Mouse (Mus musculus) hematopoietic stem cell, adult 5-6 weeks (primary cell): ENCODE measurements around the gene Cyp27b1. TPM values are rescaled to one million over a fixed set of nuclear protein-coding genes. Genes with fewer than 3 reads are reported as not detected.

ENCODE experiments used
- ATAC-seq, 2 experiments: fragments of 125-278 bp in 1 of 2; replicated peaks in 1 of 2; 2 replicates each; pipeline ENCODE4 v1.8.0; 2016 to 2017; ENCODE audit warnings: inconsistent platforms in 2 of 2, mild to moderate bottlenecking in 2 of 2, moderate number of reproducible peaks in 2 of 2, low read depth in 1 of 2, moderate TSS enrichment in 1 of 2; ENCODE audit not compliant: low FRiP score in 2 of 2, poor library complexity in 2 of 2, severe bottlenecking in 2 of 2, insufficient read depth in 1 of 2, low TSS enrichment in 1 of 2
- total RNA-seq: library from RNA; stranded (forward); fragments of 172-1452, 232-1000 nt; gene quantifications from 2 replicates; pipeline ENCODE4 v1.2.3, GENCODE M21; 2017

The Cyp27b1 gene
- total RNA-seq, 1 experiment from 2014 or later, result not detected

GRCm38 (mm10) chr10:127099868-127100267 is 51.8 kb downstream of the Cyp27b1 start:
- peak; percentile 7 to 24; a peak in 2 of 4 replicates for ATAC-seq

DNA sequence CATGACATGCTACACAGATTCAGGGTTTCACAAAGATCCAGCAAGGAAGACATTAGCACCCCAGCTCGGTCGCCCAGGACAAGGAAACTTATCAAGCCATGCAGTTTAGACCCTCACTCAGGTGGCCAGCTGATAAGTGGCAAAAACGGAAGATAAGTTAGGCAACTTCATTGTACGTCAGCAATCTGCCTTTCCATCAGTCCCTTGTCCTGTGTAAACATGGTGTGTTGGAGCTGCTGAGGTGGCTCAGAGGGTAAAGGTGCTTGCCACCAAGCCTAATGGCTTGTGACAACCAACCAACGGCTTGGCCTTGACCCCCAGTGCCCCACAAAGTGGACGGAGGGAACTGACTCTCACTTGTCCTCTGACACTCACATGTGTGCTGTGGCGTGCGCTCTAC is 52.4 kb downstream of the Cyp27b1 start:
- ATAC-seq, result no peak

GRCm38 (mm10) chr10:127101151-127101550 is 53.1 kb downstream of the Cyp27b1 start:
- no peak for ATAC-seq

Other genes starting within 250 kb of the Cyp27b1 start
- 7.9 and 16.9 TPM in 2 replicates for gene Atp23, start 146.9 kb upstream of the Cyp27b1 start, total RNA-seq
- 41.1 and 46.3 TPM in 2 replicates for gene Ctdsp2, start 69.5 kb upstream of the Cyp27b1 start, total RNA-seq
- 0.30 TPM in 1 of 2 replicates, not detected in the other for gene Avil, start 47.5 kb upstream of the Cyp27b1 start, total RNA-seq
- gene Tsfm, start 17.4 kb upstream of the Cyp27b1 start, total RNA-seq, result 23.6 and 35.5 TPM in 2 replicates
- gene Mettl1, start 6.8 kb upstream of the Cyp27b1 start, total RNA-seq, result 16.5 and 19.4 TPM in 2 replicates
- gene Eef1akmt3, start 6.7 kb upstream of the Cyp27b1 start, total RNA-seq, result not detected in 2 replicates
- 0.89 and 2.2 TPM in 2 replicates for gene March9, start 11.9 kb downstream of the Cyp27b1 start, total RNA-seq
- 483 and 646 TPM in 2 replicates for gene Cdk4, start 15.3 kb downstream of the Cyp27b1 start, total RNA-seq
- 54.5 and 56.6 TPM in 2 replicates for gene Tspan31, start 22.0 kb downstream of the Cyp27b1 start, total RNA-seq
- gene Agap2, start 27.0 kb downstream of the Cyp27b1 start, total RNA-seq, result 59.3 and 89.6 TPM in 2 replicates
- gene Os9, start 72.9 kb downstream of the Cyp27b1 start, total RNA-seq, result 157 and 201 TPM in 2 replicates
- 43.3 and 48.6 TPM in 2 replicates for gene B4galnt1, start 117.0 kb downstream of the Cyp27b1 start, total RNA-seq
- gene Slc26a10, start 132.4 kb downstream of the Cyp27b1 start, total RNA-seq, result 0.30 and 0.50 TPM in 2 replicates
- gene Arhgef25, start 141.8 kb downstream of the Cyp27b1 start, total RNA-seq, result 8.7 and 18.4 TPM in 2 replicates
- gene Dtx3, start 147.5 kb downstream of the Cyp27b1 start, total RNA-seq, result 56.2 and 56.8 TPM in 2 replicates
- 14.8 and 19.7 TPM in 2 replicates for gene Pip4k2c, start 163.3 kb downstream of the Cyp27b1 start, total RNA-seq
- gene Kif5a, start 215.1 kb downstream of the Cyp27b1 start, total RNA-seq, result 0.94 and 1.5 TPM in 2 replicates
- 85.8 and 96.8 TPM in 2 replicates for gene Dctn2, start 218.1 kb downstream of the Cyp27b1 start, total RNA-seq
- gene Mbd6, start 240.8 kb downstream of the Cyp27b1 start, total RNA-seq, result 5.9 and 6.3 TPM in 2 replicates